Mouse (Mus musculus) frontal cortex, adult (tissue): Measurements from ENCODE around the gene 4930455H04Rik.

Experiments used
- ATAC-seq: cut with Nextera tagmentation; 2 replicates; pipeline ENCODE4 v1.9.2; 2017; ENCODE audit warnings: mild to moderate bottlenecking, moderate library complexity, mixed read lengths; ENCODE audit not compliant: low TSS enrichment

4930455H04Rik gene

GRCm38 (mm10) chr3:116967967-116968366 lies at the start of gene 4930455H04Rik:
Gene 4930455H04Rik (plus strand): TSS chr3:116968267.
- ATAC-seq: no peak

DNA sequence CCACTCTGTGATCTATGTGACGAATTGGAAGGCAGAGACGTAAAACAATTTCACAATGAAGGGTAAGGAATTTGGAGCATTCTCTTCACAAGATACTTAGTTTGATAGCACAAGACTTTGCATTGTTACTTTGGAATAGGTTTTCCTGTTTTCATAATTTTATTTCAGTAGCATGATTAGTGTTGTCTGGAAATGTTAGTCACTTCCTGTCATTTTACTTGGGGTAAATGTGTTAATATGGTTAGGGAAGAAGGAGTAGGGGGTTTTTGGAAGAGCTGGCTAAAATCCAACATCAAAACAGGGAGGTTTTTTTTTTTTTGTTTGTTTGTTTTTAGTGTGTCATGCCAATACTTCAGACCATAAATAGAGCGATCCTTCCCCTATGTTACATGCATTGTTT lies 46.5 kb upstream of the 4930455H04Rik start:
- ATAC-seq: no peak

DNA sequence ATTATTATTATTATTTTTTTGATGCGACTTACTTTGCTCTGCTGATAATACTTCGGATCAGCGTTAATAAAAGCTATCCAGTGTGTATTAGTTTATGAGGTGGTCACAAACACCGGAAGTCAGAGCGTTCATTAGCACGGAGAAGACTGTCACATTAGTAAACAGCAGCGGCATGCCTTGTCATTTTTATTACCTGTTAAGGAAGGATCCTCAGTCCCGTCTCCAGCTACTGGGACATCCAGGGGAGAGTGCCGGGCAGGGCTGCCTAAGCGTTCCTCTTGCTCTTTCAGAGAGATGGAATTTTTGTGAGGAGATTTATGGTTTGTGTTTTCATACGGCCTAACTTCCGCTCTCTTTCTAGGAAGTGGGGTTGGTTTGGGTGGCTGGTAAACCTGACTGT lies 45.0 kb upstream of the 4930455H04Rik start:
- ATAC-seq: no peak

DNA sequence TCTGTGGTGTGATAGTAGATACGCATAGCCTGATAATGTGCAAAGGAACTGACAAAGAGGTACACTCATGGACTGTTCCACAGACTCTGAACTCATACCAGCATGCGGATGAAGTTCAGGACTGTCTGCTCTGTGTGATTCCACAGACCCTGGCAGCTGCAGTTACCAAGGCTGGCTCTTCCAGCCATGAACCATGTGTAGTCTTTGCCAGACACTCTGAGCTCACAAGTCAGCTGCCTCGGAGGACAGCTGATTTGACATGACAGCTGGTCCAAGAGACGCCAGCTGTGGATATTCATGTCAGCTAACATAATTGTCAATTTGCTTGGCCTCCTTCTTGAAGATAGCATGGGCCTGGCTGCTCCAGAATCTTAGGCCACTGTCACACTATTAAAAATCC lies 39.1 kb upstream of the 4930455H04Rik start:
- ATAC-seq: no peak

DNA sequence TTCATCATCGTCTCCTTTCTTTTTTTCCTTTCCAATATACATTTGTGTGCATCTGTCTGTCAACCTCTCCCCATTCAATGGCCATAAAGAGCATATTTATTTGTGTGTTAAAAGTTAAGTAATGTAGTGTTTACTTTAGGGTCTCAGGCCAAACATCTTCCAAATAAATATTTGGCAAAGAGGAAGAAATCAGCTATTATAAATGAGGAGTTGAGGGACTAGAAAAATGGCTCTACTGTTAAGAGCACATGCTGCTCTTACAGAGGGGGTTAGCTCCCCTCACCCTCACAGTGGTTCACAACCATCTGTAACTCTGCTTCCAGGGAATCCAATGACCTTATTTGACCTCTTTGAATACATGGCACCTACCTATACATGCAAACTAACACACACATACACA lies 34.9 kb upstream of the 4930455H04Rik start:
- no peak for ATAC-seq

DNA sequence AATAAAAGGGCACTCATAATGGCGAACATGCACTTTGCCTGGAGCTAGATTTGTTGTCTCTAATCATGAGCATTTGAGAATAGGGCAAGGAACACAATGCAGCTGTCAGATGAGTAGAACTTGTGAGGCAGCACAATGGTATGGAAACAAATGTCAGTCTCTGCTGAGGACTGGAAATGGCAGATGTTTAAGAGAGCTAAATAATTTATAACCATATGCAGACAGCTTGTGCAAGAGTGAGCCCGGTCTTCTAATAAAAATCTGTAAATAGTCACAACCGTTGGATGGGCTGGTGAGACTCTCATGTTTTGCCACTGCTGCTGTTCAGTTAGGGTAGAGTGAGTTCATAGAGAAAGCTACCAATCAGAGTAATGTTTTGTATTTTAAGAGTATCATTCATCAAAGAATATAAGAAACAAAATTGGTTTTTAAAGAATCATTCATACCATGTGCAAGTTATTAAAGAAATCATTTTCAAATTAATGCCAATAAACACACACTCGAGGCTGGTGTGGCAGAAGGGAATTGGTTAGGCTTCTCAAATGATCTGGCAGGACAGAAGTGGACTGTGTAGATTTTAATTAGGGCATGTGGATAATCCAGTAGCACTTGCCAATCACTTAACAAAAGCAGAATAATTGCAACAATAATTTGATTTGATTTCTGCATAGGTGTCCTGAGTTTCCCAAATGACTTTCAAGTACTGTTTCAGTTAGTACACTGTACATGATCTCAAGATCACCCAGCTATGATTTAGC lies 31.0 kb upstream of the 4930455H04Rik start:
- no peak for ATAC-seq

- peak; percentile 94 for ATAC-seq
These were observed 27.1 kb upstream of the 4930455H04Rik start for GRCm38 (mm10) chr3:116940804-116941558.

GRCm38 (mm10) chr3:116941559-116942117 lies 26.4 kb upstream of the 4930455H04Rik start:
- no peak for ATAC-seq

DNA sequence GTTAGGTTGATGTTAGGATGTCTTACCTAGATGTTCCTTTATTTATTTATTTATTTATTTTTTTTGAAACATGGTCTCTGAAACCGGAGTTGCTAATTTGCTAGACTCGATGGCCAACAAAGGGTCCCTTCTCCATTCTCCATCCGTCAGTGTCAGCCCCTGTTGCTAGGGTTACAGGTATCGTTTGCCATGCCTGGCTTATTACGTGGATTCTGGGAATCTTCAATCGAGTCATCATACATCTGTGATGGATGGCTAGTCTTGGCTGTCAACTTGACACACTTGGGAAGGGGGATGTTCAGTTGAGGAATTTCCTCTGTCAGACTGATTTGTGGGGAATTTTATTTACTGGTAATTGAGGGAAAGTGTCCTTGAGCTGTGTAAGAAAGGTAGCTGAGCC lies 25.3 kb upstream of the 4930455H04Rik start:
- no peak for ATAC-seq

GRCm38 (mm10) chr3:116943422-116943821 lies 24.6 kb upstream of the 4930455H04Rik start:
- ATAC-seq: peak; percentile 73

GRCm38 (mm10) chr3:116946476-116946875 lies 21.6 kb upstream of the 4930455H04Rik start:
- ATAC-seq: no peak

GRCm38 (mm10) chr3:116950665-116951115 lies 17.4 kb upstream of the 4930455H04Rik start:
- ATAC-seq: no peak

- ATAC-seq: no peak
These were observed 16.6 kb upstream of the 4930455H04Rik start for GRCm38 (mm10) chr3:116951489-116951888.

GRCm38 (mm10) chr3:116952242-116952899 lies 15.7 kb upstream of the 4930455H04Rik start:
- ATAC-seq: no peak

GRCm38 (mm10) chr3:116953366-116953765 lies 14.7 kb upstream of the 4930455H04Rik start:
- ATAC-seq: no peak

- ATAC-seq: no peak
These were observed 13.0 kb upstream of the 4930455H04Rik start for GRCm38 (mm10) chr3:116955061-116955460.

- no peak for ATAC-seq
These were observed 7.7 kb upstream of the 4930455H04Rik start for GRCm38 (mm10) chr3:116960414-116960813.

GRCm38 (mm10) chr3:116961354-116962142 lies 6.5 kb upstream of the 4930455H04Rik start:
- ATAC-seq: no peak

- no peak for ATAC-seq
These were observed 4.9 kb upstream of the 4930455H04Rik start for GRCm38 (mm10) chr3:116963213-116963612.

GRCm38 (mm10) chr3:116964426-116964825 lies 3.6 kb upstream of the 4930455H04Rik start:
- ATAC-seq: no peak

- peak; percentile 93 for ATAC-seq
These were observed 1.8 kb upstream of the 4930455H04Rik start for GRCm38 (mm10) chr3:116966225-116966624.
